Mouse (Mus musculus): ENCODE results near the gene Abraxas1.

GRCm38 (mm10) chr5:100856552-100856951 is 35.8 kb upstream of the Abraxas1 start:
- TF ChIP-seq HCFC1 (IDR thresholded peaks at IDR 0.05; ENCODE audit: borderline replicate concordance, insufficient read depth, low read length) (no peak), CHD2 (IDR thresholded peaks at IDR 0.05; ENCODE audit: low read depth, low read length) (no peak), ZC3H11A (IDR thresholded peaks at IDR 0.05; ENCODE audit: borderline replicate concordance, low read depth, low read length) (no peak), ZNF384 (IDR thresholded peaks at IDR 0.05; ENCODE audit: low read depth, low read length) (no peak), MAFK (IDR thresholded peaks at IDR 0.05; ENCODE audit: insufficient read depth, low read depth, low read length) (no peak)

Data from ES-E14 (cell line).